8 mouse cellular contexts compared by ENCODE assay signal in the genomic region with DNA sequence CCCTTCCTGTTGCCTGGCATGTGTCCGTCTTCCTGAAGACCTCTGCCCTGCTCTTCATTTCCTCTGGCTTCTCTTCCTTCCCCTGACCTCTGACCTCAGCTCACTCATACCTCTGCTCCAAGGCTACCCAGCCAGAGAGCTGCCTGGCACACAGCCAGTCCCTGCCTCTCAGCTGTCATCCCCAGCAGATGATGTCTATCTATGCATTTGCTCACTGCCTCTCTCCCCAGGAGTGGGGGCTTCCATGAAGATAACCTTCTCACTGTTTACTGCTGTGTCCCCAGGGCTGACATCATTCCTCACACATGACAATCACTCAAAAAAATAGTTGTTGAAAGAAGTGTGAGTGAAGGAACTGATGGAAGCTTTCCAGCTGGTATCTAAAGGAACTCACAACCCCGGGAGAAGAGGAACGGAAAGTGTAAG. TPM values are rescaled to one million over a fixed set of nuclear protein-coding genes. Genes with fewer than 3 reads are reported as not detected.
DNase-seq lines count a peak whose midpoint lies in the region; ATAC-seq and TF ChIP-seq lines count a peak whose summit lies in the region.

No protein-coding gene starts in this region.

- H3K27me3 ChIP-seq in embryonic facial prominence, embryonic 14.5 days (replicated peaks; ENCODE audit: control insufficient read depth, insufficient read depth, low read length), result no peaks in the 10 kb centered on the region; the same call in 1 of the 2 replicates
- H3K27me3 ChIP-seq in embryonic facial prominence, embryonic 10.5 days (replicated peaks; ENCODE audit: low read depth, poor library complexity, severe bottlenecking), result no peaks in the 10 kb centered on the region
- H3K27me3 ChIP-seq in lung, postnatal 0 days (replicated peaks; ENCODE audit: insufficient read depth, low read length), result no peaks in the 10 kb centered on the region
- H3K27me3 ChIP-seq in forebrain, embryonic 12.5 days, result no peaks in the 10 kb centered on the region

- no peaks in the 10 kb centered on the region for H3K36me3 ChIP-seq in embryonic facial prominence, embryonic 14.5 days (ENCODE audit: control insufficient read depth, insufficient read depth, low read length)
- no peaks in the 10 kb centered on the region for H3K36me3 ChIP-seq in embryonic facial prominence, embryonic 10.5 days (replicated peaks)
- H3K36me3 ChIP-seq in lung, postnatal 0 days (ENCODE audit: insufficient read depth, low read length), result no peaks in the 10 kb centered on the region
- no peaks in the 10 kb centered on the region for H3K36me3 ChIP-seq in forebrain, embryonic 12.5 days (replicated peaks)

- TF ChIP-seq EP300 in lung, postnatal 0 days (IDR thresholded peaks at IDR 0.05), result peak; percentile 61; the same call in 1 of the 2 replicates

- peak; percentile 58 for DNase-seq in embryonic facial prominence, embryonic 14.5 days (ENCODE audit: low spot score)
- DNase-seq in embryonic facial prominence, embryonic 10.5 days (ENCODE audit: low spot score), result no peak
- peak; percentile 85 for DNase-seq in kidney, postnatal 10 days
- peak; percentile 69 for DNase-seq in lung, postnatal 0 days (ENCODE audit: low spot score)
- DNase-seq in thymus, postnatal 14 days, result no peak
- DNase-seq in retina, embryonic 14.5 days (ENCODE audit: low spot score), result no peak

- no peaks in the 10 kb centered on the region for H3K9me3 ChIP-seq in embryonic facial prominence, embryonic 14.5 days (ENCODE audit: control insufficient read depth, low read length)
- H3K9me3 ChIP-seq in embryonic facial prominence, embryonic 10.5 days, result no peaks in the 10 kb centered on the region
- H3K9me3 ChIP-seq in lung, postnatal 0 days (ENCODE audit: low read length), result no peaks in the 10 kb centered on the region
- no peaks in the 10 kb centered on the region for H3K9me3 ChIP-seq in forebrain, embryonic 12.5 days

- no peak overlapping the region for H3K27ac ChIP-seq in embryonic facial prominence, embryonic 14.5 days (replicated peaks; ENCODE audit: low read depth, low read length)
- no peak overlapping the region for H3K27ac ChIP-seq in embryonic facial prominence, embryonic 10.5 days (replicated peaks)
- no peak overlapping the region for H3K27ac ChIP-seq in lung, postnatal 0 days (ENCODE audit: low read length)
- H3K27ac ChIP-seq in forebrain, embryonic 12.5 days, result no peak overlapping the region

- no peak overlapping the region for H3K4me2 ChIP-seq in embryonic facial prominence, embryonic 14.5 days (ENCODE audit: low read depth, low read length)
- no peak overlapping the region for H3K4me2 ChIP-seq in lung, postnatal 0 days (replicated peaks; ENCODE audit: low read depth, low read length)
- no peak overlapping the region for H3K4me2 ChIP-seq in forebrain, embryonic 12.5 days

- H3K9ac ChIP-seq in embryonic facial prominence, embryonic 14.5 days (ENCODE audit: low read depth, low read length), result no peak overlapping the region
- no peak overlapping the region for H3K9ac ChIP-seq in lung, postnatal 0 days (replicated peaks; ENCODE audit: low read depth)
- no peak overlapping the region for H3K9ac ChIP-seq in forebrain, embryonic 12.5 days

- 46% methylated on average over 3 of the region's 3 CpGs for WGBS in embryonic facial prominence, embryonic 14.5 days
- WGBS in embryonic facial prominence, embryonic 10.5 days, result 55% methylated on average over 3 of the region's 3 CpGs
- WGBS in lung, postnatal 0 days, result 28% methylated on average over 3 of the region's 3 CpGs
- WGBS in forebrain, embryonic 12.5 days, result 64% methylated on average over 3 of the region's 3 CpGs

- ATAC-seq in embryonic facial prominence, embryonic 14.5 days (ENCODE audit: low read depth), result 0 out of 2 replicates have a peak, but pooled peaks have one; percentile 27
- ATAC-seq in common myeloid progenitor, adult 5-6 weeks (replicated peaks; ENCODE audit: low read depth, poor library complexity, severe bottlenecking), result peak; percentile 33
- ATAC-seq in lung, postnatal 0 days, result peak; percentile 57
- ATAC-seq in forebrain, embryonic 12.5 days (ENCODE audit: low FRiP score), result no peak

- H3K4me1 ChIP-seq in embryonic facial prominence, embryonic 14.5 days (ENCODE audit: control insufficient read depth, insufficient read depth, low read length), result 0 out of 2 replicates have a peak, but pooled peaks cover 6% of the 10 kb centered on the region
- peaks cover 15% of the 10 kb centered on the region for H3K4me1 ChIP-seq in embryonic facial prominence, embryonic 10.5 days
- H3K4me1 ChIP-seq in lung, postnatal 0 days (ENCODE audit: insufficient read depth, low read depth, low read length), result peaks cover 9% of the 10 kb centered on the region
- no peaks in the 10 kb centered on the region for H3K4me1 ChIP-seq in forebrain, embryonic 12.5 days

- no peak overlapping the region for H3K4me3 ChIP-seq in embryonic facial prominence, embryonic 14.5 days (ENCODE audit: low read depth, low read length)
- H3K4me3 ChIP-seq in embryonic facial prominence, embryonic 10.5 days, result no peak overlapping the region
- no peak overlapping the region for H3K4me3 ChIP-seq in lung, postnatal 0 days (ENCODE audit: low read depth, low read length)
- no peak overlapping the region for H3K4me3 ChIP-seq in forebrain, embryonic 12.5 days (replicated peaks)

- TF ChIP-seq CTCF in lung, postnatal 0 days (IDR thresholded peaks at IDR 0.05), result no peak

RNA-seq across cellular contexts. Expression of a gene that starts 12.6 kb away (rescaled TPM):
- 30.1 and 36.2 TPM in 2 replicates for polyA plus RNA-seq in embryonic facial prominence, embryonic 14.5 days (2014; fragmentation: Nextera tagmentation; extraction: Ambion mirVana)
- polyA plus RNA-seq in embryonic facial prominence, embryonic 10.5 days (2016; fragmentation: Nextera tagmentation; extraction: Ambion mirVana), result 23.6 and 25.2 TPM in 2 replicates
- total RNA-seq in common myeloid progenitor, adult 5-6 weeks (2017), result 32.3 and 36.6 TPM in 2 replicates
- polyA plus RNA-seq in lung, postnatal 0 days (2015; fragmentation: Nextera tagmentation; extraction: Ambion mirVana), result 10.8 and 12.3 TPM in 2 replicates
- 32.9 and 33.0 TPM in 2 replicates for polyA plus RNA-seq in forebrain, embryonic 12.5 days (2016; fragmentation: Nextera tagmentation; extraction: Ambion mirVana)

Comparison
In these comparisons a context has a peak if more than half of its experiments do, and no peak if none do; other contexts are left out.
1. DNase-seq: peak in embryonic facial prominence, embryonic 14.5 days (single experiment), kidney, postnatal 10 days (single experiment) and lung, postnatal 0 days (single experiment); none in embryonic facial prominence, embryonic 10.5 days (single experiment), thymus, postnatal 14 days (single experiment) and retina, embryonic 14.5 days (single experiment).